Mouse (Mus musculus): ENCODE data around the gene Gm45623. TPM values are rescaled to one million over a fixed set of nuclear protein-coding genes. Genes with fewer than 3 reads are reported as not detected.

The Gm45623 gene
- total RNA-seq, 4 experiments from 2014 or later, result 1.1 to 1.4 (median 1.2) TPM

GRCm38 (mm10) chr13:56752474-56753191 lies 994 bp downstream of the Gm45623 start:
- no peak for DNase-seq (ENCODE audit: low spot score in 2 of 2)

GRCm38 (mm10) chr13:56751774-56752173 lies 1.9 kb downstream of the Gm45623 start:
- DNase-seq (ENCODE audit: low spot score in 2 of 2), result no peak

GRCm38 (mm10) chr13:56749377-56749776 lies 4.2 kb downstream of the Gm45623 start:
- no peak for DNase-seq (ENCODE audit: low spot score in 2 of 2)

- DNase-seq (ENCODE audit: low spot score in 2 of 2), result no peak
Measured at GRCm38 (mm10) chr13:56747554-56747953, 6.1 kb downstream of the Gm45623 start.

GRCm38 (mm10) chr13:56746739-56747532 lies 6.7 kb downstream of the Gm45623 start:
- no peak for DNase-seq (ENCODE audit: low spot score in 2 of 2)

GRCm38 (mm10) chr13:56742325-56742901 lies 11.2 kb downstream of the Gm45623 start:
- DNase-seq (ENCODE audit: low spot score in 2 of 2), result no peak

GRCm38 (mm10) chr13:56741691-56742090 lies 11.9 kb downstream of the Gm45623 start:
- DNase-seq (ENCODE audit: low spot score in 2 of 2), result no peak

GRCm38 (mm10) chr13:56740496-56740895 lies 13.1 kb downstream of the Gm45623 start:
- DNase-seq (ENCODE audit: low spot score in 2 of 2), result no peak

GRCm38 (mm10) chr13:56739556-56739955 lies 14.1 kb downstream of the Gm45623 start:
- DNase-seq (ENCODE audit: low spot score in 2 of 2), result no peak

GRCm38 (mm10) chr13:56735212-56735875 lies 18.3 kb downstream of the Gm45623 start:
- peak in 1 of 2 experiments; percentile 29 for DNase-seq (ENCODE audit: low spot score in 2 of 2)

- no peak for DNase-seq (ENCODE audit: low spot score in 2 of 2)
Measured at GRCm38 (mm10) chr13:56734617-56735016, 19.0 kb downstream of the Gm45623 start.

- no peak for DNase-seq (ENCODE audit: low spot score in 2 of 2)
Measured at GRCm38 (mm10) chr13:56729046-56729445, 24.6 kb downstream of the Gm45623 start.

GRCm38 (mm10) chr13:56726551-56726950 lies 27.1 kb downstream of the Gm45623 start:
- no peak for DNase-seq (ENCODE audit: low spot score in 2 of 2)

GRCm38 (mm10) chr13:56712221-56712620 lies 41.4 kb downstream of the Gm45623 start:
- no peak for DNase-seq (ENCODE audit: low spot score in 2 of 2)

- no peak for DNase-seq (ENCODE audit: low spot score in 2 of 2)
Measured at GRCm38 (mm10) chr13:56710620-56711019, 43.0 kb downstream of the Gm45623 start.

- DNase-seq (ENCODE audit: low spot score in 2 of 2), result no peak
Measured at GRCm38 (mm10) chr13:56707606-56708005, 46.0 kb downstream of the Gm45623 start.

- no peak for DNase-seq (ENCODE audit: low spot score in 2 of 2)
Measured at GRCm38 (mm10) chr13:56707111-56707510, 46.5 kb downstream of the Gm45623 start.

GRCm38 (mm10) chr13:56704596-56704995 lies 49.0 kb downstream of the Gm45623 start:
- DNase-seq (ENCODE audit: low spot score in 2 of 2), result no peak

- no peak for DNase-seq (ENCODE audit: low spot score in 2 of 2)
Measured at GRCm38 (mm10) chr13:56703871-56704321, 49.7 kb downstream of the Gm45623 start.

GRCm38 (mm10) chr13:56703222-56703870 lies 50.3 kb downstream of the Gm45623 start:
- DNase-seq (ENCODE audit: low spot score in 2 of 2), result peak in 1 of 2 experiments; percentile 35

Measured in layer of hippocampus, adult 8-10 months (tissue).